Mouse (Mus musculus): ENCODE measurements around the gene Chl1.

Gene Chl1

GRCm38 (mm10) chr6:103659173-103659572 is 148.8 kb downstream of the Chl1 start:
- in situ Hi-C loops (cut with MboI; ENCODE audit: low sequenced_read_pairs): no loop called here

DNA sequence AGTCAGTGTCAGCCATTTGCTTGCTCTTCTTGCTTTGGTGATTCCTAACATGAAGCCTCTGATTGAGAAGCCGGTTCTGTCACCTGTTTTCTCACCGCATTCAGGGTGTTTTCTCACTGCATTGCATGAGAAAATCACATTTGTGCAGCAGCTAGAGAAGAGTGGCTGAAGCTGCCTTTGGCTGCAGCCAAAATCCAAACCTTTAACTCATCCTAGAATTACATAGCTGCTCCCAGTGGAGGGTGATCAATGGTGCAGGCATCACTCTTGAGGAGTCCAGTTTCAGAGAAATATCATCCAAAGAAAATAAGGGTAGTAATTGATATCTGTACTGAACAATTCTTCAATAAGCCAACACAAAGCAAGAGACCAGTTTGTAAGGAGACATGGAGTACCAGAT is 154.8 kb downstream of the Chl1 start:
- in situ Hi-C loops (cut with MboI; ENCODE audit: low sequenced_read_pairs): no loop called here

DNA sequence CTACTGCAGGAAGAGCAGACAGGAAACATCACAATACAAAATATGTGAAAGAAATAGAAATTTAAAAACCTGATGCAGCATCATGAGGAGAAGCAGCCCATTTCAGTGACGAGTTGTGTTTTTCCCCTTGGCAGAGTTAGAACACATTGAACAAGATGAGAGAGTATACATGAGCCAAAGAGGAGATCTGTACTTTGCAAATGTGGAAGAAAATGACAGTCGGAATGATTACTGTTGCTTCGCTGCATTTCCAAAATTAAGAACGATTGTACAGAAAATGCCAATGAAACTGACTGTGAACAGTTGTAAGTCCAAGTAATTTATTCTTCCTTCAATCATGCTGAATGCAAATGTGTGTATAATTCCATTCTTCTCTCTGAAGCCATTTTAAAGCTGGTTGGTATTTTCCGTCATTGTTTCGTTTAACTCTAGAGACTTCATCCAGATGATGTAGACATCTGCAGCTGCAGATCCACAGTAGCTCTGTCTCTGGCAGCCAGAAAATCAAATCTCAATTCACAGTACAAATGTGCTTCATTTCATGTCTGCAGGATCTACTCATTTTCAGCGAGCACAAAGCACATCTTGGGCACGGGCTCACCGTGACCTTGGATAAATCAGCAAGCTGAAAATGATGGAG is 155.4 kb downstream of the Chl1 start:
- in situ Hi-C loops (cut with MboI; ENCODE audit: low sequenced_read_pairs): no loop called here

DNA sequence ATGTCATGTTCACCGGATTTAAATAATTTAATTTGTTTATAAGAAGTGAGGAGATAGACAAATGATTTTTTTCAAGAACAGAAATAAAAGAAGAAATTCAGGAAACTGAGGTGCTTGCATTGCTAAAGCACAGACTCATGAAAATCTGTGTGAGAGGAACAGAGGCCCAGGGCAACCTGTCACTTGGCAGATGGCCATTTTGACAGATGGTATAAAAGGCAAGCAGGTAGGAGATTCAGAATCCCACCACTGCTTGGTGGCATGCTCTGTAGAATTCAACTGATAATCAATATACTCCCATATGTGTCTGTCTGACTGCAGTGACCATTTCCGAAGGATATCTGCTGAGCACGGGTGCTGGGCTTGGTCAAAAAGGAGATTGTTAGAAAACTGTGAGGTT is 162.7 kb downstream of the Chl1 start:
- in situ Hi-C loops (cut with MboI; ENCODE audit: low sequenced_read_pairs): no loop called here

DNA sequence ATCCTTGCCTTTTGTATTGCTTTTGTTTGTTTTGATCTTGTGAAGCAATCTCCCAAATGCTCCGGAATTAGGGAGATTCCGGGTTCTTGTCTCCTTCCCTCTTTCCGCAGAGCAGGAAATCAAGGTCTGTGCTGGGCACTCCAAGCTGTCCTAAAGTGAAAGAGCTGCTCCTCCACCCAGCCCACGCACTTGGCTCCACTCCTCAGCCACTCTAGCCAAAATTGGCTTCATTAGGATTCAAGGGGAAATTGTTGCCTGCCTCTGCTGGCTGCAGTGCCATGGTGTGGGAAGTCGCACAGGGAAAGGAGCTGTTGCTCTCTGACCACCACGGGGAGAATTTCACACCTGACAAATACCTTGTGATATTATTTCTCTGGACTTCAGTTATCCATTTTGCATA is 163.9 kb downstream of the Chl1 start:
- in situ Hi-C loops (cut with MboI; ENCODE audit: low sequenced_read_pairs): no loop called here

GRCm38 (mm10) chr6:103675145-103675544 is 164.8 kb downstream of the Chl1 start:
- in situ Hi-C loops (cut with MboI; ENCODE audit: low sequenced_read_pairs): no loop called here

- in situ Hi-C loops (cut with MboI; ENCODE audit: low sequenced_read_pairs): no loop called here
Observed at GRCm38 (mm10) chr6:103676664-103677063, 166.3 kb downstream of the Chl1 start.

- in situ Hi-C loops (cut with MboI; ENCODE audit: low sequenced_read_pairs): no loop called here
Observed at GRCm38 (mm10) chr6:103677072-103677471, 166.7 kb downstream of the Chl1 start.

DNA sequence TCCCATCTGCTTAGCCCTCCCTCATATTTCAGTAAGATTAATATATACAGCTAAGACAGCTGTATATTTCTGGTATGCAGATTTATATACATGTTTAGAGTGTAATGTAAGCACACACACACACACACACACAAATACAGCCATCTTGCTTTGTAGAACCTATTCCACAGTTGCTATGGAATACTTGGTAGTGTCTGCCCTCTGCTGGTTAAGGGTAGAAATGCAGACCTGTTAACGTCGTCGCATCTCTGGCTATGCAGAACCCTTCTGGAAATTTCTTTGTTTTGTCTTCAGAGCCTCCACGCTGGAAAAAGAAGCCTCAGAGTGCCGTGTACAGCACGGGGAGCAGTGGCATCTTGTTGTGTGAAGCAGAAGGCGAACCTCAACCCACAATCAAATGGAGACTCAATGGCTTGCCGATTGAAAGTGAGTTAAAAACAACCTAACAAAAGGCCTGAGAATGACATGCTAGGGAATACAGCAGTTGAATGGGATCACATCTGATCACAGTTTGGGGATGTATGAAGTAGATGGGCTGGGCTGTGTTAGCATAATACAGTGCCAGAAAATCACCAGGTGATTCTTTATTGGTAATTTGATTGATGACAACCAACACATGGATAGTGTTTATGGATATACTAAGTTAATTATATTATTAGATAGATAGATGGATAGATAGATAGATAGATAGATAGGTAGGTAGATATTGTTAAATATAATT is 172.6 kb downstream of the Chl1 start:
- in situ Hi-C loops (cut with MboI; ENCODE audit: low sequenced_read_pairs): no loop called here

DNA sequence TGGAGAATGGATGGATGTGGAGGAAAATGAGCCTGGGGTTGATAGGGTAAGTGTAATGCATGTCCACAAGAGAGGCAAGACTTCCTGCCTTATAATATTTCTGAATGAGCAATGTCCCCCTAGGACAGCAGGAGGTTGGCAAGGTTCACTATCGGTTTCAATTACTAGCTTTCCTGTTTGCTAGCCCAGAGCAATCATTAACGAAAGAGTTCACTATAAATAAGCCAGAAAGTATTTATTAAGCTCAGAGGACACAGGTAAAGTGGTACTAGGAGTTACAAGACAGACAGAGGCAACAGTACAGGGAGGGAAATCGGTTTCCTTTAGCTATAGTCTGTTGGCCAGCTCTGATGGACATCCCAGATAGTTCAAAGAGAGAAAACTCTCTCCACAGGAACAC is 182.1 kb downstream of the Chl1 start:
- in situ Hi-C loops (cut with MboI; ENCODE audit: low sequenced_read_pairs): no loop called here

DNA sequence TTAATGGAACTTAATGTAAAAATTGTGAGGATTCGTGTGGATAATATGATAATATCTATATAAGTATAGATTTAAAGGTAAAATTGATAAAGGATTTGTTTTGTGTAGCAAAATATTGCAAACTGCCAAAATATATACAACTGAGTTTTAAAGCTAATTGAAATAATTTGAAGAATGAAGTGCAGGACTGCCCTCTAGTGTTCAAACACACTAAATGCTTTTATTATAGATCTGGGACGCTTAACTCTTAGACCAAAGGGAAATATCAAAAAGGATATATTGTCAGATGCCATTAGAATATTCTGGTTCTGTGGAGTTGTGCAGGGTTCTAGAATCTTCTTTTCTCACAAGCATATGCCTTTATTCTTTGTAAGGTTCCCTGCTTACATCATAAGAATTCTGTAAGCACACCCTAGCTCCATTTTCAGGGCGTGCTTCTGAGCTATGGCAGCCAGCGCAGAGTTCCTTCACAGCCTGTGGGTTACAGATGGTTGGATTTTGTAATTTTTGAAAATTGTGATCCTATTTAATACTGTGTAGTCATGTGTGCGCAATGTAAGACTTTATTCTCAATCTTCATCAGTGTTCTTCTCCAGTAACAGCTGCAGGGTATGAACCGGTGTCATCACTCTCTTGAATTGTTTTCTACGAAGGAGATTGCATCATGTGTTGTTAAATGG is 187.1 kb downstream of the Chl1 start:
- in situ Hi-C loops (cut with MboI; ENCODE audit: low sequenced_read_pairs): no loop called here

DNA sequence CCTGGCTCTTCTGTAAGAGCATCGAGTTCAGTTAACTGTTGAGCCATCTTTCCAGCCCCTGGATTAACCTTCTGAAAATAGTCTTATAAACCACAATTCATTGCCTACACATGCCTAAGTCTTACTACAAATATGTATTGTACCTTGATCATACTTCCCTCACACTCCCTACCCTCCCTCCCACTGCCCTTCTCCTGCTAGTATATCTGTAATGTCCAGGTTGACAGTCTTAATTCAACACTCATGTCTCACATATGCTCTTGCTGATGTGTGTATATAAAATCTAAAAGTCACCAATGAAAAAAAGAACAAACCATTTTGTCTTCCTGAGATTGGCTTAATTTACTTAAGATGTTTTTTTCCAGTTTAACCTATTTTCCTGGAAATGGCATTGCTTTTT is 189.1 kb downstream of the Chl1 start:
- in situ Hi-C loops (cut with MboI; ENCODE audit: low sequenced_read_pairs): no loop called here

- in situ Hi-C loops (cut with MboI; ENCODE audit: low sequenced_read_pairs): no loop called here
Observed at GRCm38 (mm10) chr6:103699895-103700294, 189.5 kb downstream of the Chl1 start.

- in situ Hi-C loops (cut with MboI; ENCODE audit: low sequenced_read_pairs): no loop called here
Observed at GRCm38 (mm10) chr6:103700336-103700735, 189.9 kb downstream of the Chl1 start.

- in situ Hi-C loops (cut with MboI; ENCODE audit: low sequenced_read_pairs): no loop called here
Observed at GRCm38 (mm10) chr6:103706366-103706765, 196.0 kb downstream of the Chl1 start.

GRCm38 (mm10) chr6:103739291-103739690 is 228.9 kb downstream of the Chl1 start:
- in situ Hi-C loops (cut with MboI; ENCODE audit: low sequenced_read_pairs): no loop called here

GRCm38 (mm10) chr6:103742784-103743183 is 232.4 kb downstream of the Chl1 start:
- in situ Hi-C loops (cut with MboI; ENCODE audit: low sequenced_read_pairs): no loop called here

- in situ Hi-C loops (cut with MboI; ENCODE audit: low sequenced_read_pairs): no loop called here
Observed at GRCm38 (mm10) chr6:103746103-103746502, 235.7 kb downstream of the Chl1 start.

- in situ Hi-C loops (cut with MboI; ENCODE audit: low sequenced_read_pairs): no loop called here
Observed at GRCm38 (mm10) chr6:103749122-103749773, 238.9 kb downstream of the Chl1 start.

- in situ Hi-C loops (cut with MboI; ENCODE audit: low sequenced_read_pairs): no loop called here
Observed at GRCm38 (mm10) chr6:103753891-103754290, 243.5 kb downstream of the Chl1 start.

DNA sequence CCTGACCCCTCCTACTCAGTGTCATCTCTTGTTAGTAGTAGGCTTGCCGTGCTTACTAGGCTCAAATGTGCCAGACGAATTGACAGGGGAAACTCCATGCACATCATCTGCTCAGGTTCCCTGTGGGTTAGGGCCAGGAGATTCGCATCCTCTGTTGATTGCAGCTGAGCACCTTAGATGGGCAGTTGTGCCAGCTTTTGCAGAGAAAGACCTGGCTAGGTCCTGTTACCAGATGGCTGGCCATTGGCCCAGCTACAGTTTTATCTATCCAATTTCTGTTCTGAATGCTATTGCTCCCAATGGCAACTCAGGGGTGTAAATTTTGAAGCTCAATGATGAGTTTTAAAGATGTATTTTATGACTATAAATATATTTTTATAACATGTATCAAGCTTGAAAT is 256.4 kb downstream of the Chl1 start:
- in situ Hi-C loops (cut with MboI; ENCODE audit: low sequenced_read_pairs): no loop called here

DNA sequence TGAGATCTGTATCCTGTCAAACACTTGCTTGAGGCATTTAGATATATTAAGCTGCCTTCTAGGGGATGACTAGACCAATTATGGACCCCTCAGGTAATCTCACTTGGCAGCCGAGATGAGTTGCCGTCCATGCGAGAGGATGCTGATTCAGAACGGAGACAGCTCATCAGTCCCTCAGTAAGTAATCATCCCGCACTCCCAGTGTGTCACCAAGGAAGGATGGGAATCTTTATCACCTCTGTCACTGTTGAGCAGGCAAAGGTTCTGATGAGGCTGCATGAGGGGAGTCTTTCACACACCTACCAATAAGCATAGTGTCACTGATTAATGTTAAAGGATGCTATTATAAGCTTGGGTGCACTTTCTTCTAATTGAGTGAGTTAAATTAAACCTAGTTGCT is 270.7 kb downstream of the Chl1 start:
- in situ Hi-C loops (cut with MboI; ENCODE audit: low sequenced_read_pairs): no loop called here

Measured in CH12F3 (cell line).